Mouse (Mus musculus) lung, adult 18-20 months (tissue): ENCODE results near the gene Qsox1.

Experiments
- DNase-seq, 2 experiments: peaks; one replicate each; pipeline ENCODE4 v3.0.0; 2022; ENCODE audit warnings: mixed read lengths in 2 of 2

The Qsox1 gene

DNA sequence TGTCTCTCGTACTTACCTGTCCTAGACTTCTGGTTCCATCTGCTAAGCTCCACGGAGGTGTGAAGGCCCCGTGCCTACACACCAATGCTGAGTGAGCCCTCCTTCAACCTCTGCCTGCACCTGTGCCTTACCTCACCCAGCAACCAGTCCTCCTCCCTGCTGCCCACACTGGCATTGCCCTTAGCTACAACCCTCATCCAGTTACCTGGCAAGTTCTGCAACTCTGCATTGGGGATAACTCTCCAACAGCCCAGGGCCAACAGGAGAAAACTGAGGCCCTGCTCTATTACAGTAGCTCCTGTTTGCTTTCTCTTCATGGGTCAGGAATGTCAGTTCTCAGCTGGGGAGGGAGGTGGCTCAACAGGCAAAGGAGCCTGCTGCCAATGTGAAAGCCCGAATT, 14.7 kb downstream of the Qsox1 start:
- DNase-seq = peak in 1 of 2 experiments; percentile 33

GRCm38 (mm10) chr1:155797425-155797824, 15.3 kb downstream of the Qsox1 start:
- DNase-seq = no peak

DNA sequence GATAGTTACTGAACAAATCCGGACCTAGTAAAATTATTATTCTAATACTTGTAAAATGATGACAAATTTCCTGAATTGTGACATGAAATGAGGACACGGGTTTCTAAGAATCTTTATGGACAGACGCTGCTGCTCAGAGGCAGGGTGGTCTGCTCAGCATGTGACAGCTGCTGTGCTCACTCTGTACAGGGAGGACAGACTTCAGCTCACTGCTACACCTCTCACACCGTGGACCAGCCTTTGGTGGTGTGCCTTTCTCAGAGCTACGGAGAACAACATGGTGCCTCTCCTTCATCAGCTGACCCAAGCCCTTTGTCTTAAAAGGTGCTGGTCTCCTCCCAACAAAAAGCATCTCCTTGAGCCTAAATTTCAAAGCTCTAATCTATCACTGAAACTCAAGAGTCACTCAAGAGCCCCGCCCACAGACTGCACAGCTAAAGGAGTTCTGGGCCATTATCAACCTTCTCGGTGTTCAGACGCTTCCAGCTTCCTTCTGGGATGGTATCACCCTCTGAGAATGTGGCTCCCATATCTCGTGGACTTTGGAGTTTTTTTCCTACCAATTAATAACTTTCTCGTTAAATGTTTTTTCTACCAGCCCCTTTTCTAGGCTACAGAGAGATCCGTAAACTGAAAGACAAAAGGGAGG, 15.8 kb downstream of the Qsox1 start:
- no peak for DNase-seq

DNA sequence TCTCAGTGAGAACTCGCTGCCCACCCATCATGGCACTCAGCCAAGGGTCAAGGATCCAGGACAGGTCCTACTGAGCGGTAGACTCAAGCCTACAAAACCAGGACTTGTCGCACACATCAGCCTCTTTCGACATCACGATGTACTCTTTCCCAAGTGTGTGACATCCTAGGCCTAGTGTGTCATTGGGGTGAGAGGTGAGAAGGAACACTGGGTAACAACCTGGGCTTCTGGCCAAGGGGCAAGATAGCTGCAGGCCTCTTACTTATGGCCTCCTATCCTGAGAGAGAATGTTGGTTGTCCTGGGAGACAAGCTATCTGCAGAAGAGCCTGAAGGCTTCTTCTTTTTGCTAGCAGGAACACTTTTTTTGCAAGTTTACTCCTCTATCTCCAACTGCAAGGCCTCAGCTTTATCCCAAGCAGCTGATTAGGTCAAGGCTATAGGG, 16.9 kb downstream of the Qsox1 start:
- DNase-seq = peak; percentile 57 to 59

DNA sequence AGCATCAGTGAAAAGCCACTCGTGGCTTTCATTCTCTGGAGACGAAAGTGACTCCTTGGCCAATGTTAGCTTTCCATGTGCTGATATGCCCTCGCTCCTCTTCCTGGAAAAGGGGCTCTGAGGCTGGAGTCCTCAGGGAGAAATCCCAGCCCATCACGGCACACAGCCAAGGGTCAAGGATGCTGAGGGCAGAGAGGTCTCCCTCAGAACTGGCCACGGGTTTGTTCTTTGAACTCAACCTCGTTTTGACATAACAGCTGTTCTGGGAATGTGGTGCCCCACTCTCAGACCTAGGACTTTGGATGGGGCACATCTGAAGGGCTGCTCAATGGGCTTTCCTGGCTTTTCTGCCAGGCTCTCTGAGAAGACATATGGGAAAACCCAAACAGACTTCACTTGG, 17.8 kb downstream of the Qsox1 start:
- no peak for DNase-seq

DNA sequence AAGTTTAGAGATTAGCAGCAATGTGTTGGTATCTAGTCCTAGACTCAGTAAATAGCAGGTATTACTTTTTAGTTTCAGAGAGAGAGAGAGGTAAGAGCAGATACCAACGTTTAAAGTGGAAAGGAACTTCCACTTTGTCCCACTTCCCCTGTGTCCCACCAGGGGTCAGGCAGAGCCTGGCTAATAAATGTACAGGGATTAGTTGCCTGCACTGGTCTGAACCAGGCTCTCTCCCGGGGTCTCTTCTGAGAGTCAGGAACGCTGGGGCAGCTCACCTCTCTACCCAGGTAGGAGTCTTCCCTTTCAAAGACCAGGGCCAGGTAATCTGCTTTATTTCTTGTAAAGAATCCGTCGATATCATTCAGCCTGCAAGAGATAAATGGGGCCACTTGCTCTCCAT, 20.8 kb downstream of the Qsox1 start:
- no peak for DNase-seq

- DNase-seq = no peak
Measured at GRCm38 (mm10) chr1:155790111-155790974, 22.3 kb downstream of the Qsox1 start.

- DNase-seq = no peak
Measured at GRCm38 (mm10) chr1:155785886-155786285, 26.8 kb downstream of the Qsox1 start.

- peak; percentile 32 to 52 for DNase-seq
Measured at GRCm38 (mm10) chr1:155784343-155785205, 28.1 kb downstream of the Qsox1 start.

- no peak for DNase-seq
Measured at GRCm38 (mm10) chr1:155782382-155782781, 30.3 kb downstream of the Qsox1 start.

DNA sequence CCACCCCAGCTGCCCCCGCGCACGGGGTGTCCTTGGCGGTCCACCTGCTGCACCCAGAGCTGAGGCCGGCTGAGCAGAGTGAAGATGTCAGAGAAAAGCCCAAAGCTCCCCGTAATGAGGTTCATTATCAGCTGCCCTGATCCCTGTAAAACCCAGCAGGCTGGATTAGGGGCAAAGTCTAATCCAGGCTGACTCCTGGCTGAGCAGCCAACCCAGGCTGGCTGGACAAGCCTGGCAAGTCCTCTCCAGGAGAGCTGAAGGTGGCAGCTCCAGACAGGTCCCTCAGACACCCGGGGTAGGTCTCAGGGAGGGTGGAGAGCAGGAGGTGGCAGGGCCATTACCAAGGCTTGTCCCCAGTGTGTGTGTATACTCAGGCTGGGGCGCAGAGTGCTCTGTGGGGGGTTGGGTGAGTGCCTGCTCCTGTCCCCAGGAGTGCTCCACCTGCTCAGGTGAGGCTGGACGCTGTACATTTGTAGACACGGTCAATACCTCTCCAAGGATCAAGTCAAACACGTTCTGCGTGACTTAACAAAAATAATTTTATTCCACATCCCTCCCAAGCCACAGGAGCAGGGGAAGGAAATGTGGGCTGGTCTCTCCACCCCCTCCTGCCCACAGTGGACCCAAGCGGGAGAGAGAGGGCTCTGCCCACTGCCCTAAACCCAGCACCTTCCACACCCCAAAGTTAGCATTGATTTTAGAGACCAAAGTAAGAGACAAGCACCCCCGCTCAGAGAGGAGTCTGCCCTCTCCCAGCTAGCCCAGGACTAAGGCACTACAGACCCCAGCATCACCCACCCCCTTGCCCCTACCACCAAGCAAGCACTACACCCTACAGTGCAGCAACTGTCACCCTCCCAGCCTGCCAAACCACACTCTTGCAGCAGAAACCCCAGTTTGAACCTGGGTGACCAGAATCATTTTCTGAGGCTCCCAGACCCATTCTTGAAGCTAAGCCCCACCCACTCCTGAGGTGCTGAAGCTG, 34.8 kb downstream of the Qsox1 start:
- no peak for DNase-seq

DNA sequence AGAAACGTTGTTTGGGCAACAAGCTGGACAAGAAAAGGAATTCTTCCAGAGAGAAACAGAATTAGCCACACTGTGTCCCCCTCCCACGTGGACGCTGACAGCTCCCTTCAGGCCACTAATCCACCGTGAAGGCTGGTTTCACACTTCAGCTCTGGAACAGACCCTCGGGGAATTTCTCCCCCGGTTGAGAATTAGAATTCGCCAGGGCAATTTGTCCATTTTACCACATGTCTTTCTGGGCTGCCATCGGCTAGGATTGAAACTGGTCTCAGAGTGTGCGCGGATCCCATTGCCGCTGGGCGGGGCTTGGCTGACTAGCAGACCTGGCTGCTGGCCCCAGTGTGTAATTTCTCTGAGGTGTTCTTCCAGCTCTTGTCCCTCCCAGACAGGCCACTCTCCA, 53.5 kb downstream of the Qsox1 start:
- DNase-seq = no peak

DNA sequence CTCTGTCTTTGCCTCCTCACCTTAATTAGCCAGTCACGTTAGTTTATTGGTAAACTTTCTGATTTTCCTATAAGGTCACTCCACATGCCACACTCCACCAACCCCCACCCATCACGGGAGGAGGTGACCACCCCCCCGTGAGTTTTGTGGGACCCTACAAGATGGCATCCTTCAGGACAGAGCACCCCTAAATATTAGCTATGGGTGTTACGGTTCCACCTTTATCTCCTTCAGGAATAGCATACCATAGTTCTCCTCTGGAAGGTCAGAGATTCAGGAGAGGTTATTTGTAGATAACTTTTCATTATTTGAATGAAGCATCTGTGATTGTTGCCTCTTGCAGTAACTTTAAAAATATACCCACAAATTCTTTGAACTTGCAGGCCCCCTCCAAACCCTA, 54.0 kb downstream of the Qsox1 start:
- DNase-seq = no peak

DNA sequence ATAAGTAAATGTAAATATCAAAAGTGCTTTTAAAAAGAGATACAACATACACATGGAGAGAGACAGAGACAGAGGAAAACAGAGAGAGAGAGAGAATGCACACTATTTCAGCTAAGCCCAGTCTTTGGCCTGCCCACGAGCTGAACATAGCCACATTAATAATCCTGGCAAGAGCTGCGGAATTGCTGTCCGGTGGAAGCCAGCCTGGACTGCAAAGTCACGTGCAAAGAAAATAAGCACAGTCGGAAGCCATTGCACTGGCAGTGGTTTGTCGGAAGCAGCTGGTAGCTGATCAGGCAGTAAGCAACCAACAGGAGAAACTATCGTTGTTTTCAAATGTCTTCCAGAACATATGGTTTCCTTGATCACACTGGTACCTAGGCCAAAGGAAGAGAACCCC, 55.1 kb downstream of the Qsox1 start:
- no peak for DNase-seq

GRCm38 (mm10) chr1:155753411-155753810, 59.3 kb downstream of the Qsox1 start:
- no peak for DNase-seq

- DNase-seq = no peak
Measured at GRCm38 (mm10) chr1:155751484-155752255, 61.0 kb downstream of the Qsox1 start, which contains the start of gene Lhx4. TSS of gene Lhx4 (minus strand) at chr1:155751684.

DNA sequence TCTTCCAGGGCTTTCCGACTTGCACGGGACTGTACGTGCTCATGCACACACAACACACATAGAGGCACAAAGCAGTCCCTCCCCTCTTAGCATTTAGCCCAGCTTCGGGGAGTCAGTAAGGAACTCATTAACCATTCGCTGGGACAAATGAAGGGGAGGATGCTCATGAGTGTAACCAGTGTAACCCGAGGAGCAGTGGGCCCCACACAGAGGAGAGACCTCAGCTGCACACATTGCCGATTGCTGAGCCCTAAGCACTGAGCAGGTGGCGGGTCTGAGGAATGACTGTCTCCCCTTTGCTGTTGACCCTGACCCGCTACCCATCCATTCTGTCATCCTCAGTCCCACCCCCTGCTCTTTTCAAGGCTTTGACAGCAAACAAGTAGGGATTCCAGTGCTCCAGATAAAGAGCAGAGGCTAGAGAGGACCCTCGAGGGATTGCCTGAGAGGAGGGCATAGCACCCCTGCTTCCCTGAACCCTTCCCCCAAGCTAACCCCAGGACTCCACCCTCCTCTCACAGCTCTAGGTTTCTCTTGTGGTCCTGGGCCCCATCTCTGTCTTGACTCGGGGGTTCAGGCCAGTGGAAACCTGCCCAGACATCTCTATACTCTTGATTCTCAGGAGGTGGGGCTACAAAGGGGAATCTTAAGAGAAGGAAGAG, 62.0 kb downstream of the Qsox1 start:
- DNase-seq = no peak

DNA sequence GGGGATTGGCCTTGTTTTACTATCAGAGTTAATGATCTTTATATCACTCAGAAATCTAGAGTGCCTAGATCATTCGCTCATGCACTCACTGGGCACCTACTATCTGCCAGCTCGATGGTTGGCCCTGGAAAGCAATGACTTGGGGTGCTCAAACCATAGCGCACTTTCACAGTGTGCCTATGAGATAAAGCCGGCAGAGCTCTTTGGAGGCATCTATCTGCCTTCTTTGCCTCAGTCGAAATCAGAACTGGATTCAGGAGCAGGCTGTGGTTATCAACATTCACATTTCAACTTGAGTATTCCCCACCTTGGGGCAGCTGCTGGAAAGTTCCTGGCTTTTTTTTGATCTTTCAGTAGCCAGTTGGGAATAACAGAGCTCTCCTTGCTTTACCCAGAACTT, 64.8 kb downstream of the Qsox1 start:
- no peak for DNase-seq

GRCm38 (mm10) chr1:155747011-155747410, 65.7 kb downstream of the Qsox1 start:
- no peak for DNase-seq
